Mouse (Mus musculus): ENCODE results near the gene Zmiz2. TPM values are rescaled to one million over a fixed set of nuclear protein-coding genes. Genes with fewer than 3 reads are reported as not detected.
"Not testable (repeated sequence)": the region's sequence is repeated elsewhere in the genome, so short reads cannot be mapped to it uniquely, and the experiment has no call there.

The Zmiz2 gene
- polyA plus RNA-seq, 1 experiment from 2014 or later, result 22.3 TPM

- Histone ChIP-seq H3K4me3 (ENCODE audit: low read depth, low read length) (peak within 1 kb of the TSS; percentile 82), H3K9me3 (ENCODE audit: control insufficient read depth, low read length) (no peaks in the 10 kb centered on the region), H3K27me3 (ENCODE audit: control insufficient read depth, insufficient read depth, low read length) (no peaks in the 10 kb centered on the region), H3K4me2 (ENCODE audit: low read depth, low read length, severe bottlenecking) (peak within 1 kb of the TSS; percentile 74), H3K36me3 (ENCODE audit: control insufficient read depth, insufficient read depth, low read length) (no peaks in the 10 kb centered on the region; the same call in 1 of the 2 replicates), H3K4me1 (replicated peaks; ENCODE audit: control insufficient read depth, insufficient read depth, low read length) (peaks cover 3% of the 10 kb centered on the region; the same call in 1 of the 2 replicates), H3K9ac (ENCODE audit: low read length) (peak within 1 kb of the TSS; percentile 85), H3K27ac (ENCODE audit: low read depth, low read length) (peak within 1 kb of the TSS; percentile 90)
- DNase-seq (ENCODE audit: low spot score) (peak; percentile 99), ATAC-seq (replicated peaks; ENCODE audit: low FRiP score) (peak; percentile 99)
- under 1% methylated on average over 78 of the region's 80 CpGs for WGBS
These were observed 55.4 kb downstream of the Zmiz2 start, which contains the start of gene H2afv for GRCm38 (mm10) chr11:6444077-6444853. Gene H2afv (minus strand): TSS chr11:6444443.

- Histone ChIP-seq H3K36me3 (ENCODE audit: control insufficient read depth, insufficient read depth, low read length) (no peaks in the 10 kb centered on the region; the same call in 1 of the 2 replicates), H3K9ac (ENCODE audit: low read length) (no peak overlapping the region; the same call in 1 of the 2 replicates), H3K4me2 (ENCODE audit: low read depth, low read length, severe bottlenecking) (no peak overlapping the region), H3K27ac (ENCODE audit: low read depth, low read length) (no peak overlapping the region), H3K4me3 (ENCODE audit: low read depth, low read length) (no peak overlapping the region), H3K27me3 (ENCODE audit: control insufficient read depth, insufficient read depth, low read length) (no peaks in the 10 kb centered on the region), H3K9me3 (ENCODE audit: control insufficient read depth, low read length) (no peaks in the 10 kb centered on the region), H3K4me1 (replicated peaks; ENCODE audit: control insufficient read depth, insufficient read depth, low read length) (peaks cover 3% of the 10 kb centered on the region; the same call in 1 of the 2 replicates)
- DNase-seq (ENCODE audit: low spot score), result no peak
- ATAC-seq (replicated peaks; ENCODE audit: low FRiP score), result no peak
- 86% methylated on average over 4 of the region's 4 CpGs for WGBS
These were observed 56.6 kb downstream of the Zmiz2 start for GRCm38 (mm10) chr11:6445441-6445840.

GRCm38 (mm10) chr11:6445951-6446350, 57.1 kb downstream of the Zmiz2 start:
- 91% methylated on average over 7 of the region's 7 CpGs for WGBS
- no peak overlapping the region for H3K9ac ChIP-seq (ENCODE audit: low read length)

GRCm38 (mm10) chr11:6447493-6447892, 58.6 kb downstream of the Zmiz2 start:
- WGBS, result 91% methylated on average over 4 of the region's 4 CpGs
- ATAC-seq (replicated peaks; ENCODE audit: low FRiP score), result no peak
- DNase-seq (ENCODE audit: low spot score), result no peak

More at GRCm38 (mm10) chr11:6445951-6446350, 57.1 kb downstream of the Zmiz2 start:
- Histone ChIP-seq H3K27me3 (ENCODE audit: control insufficient read depth, insufficient read depth, low read length) (no peaks in the 10 kb centered on the region), H3K9me3 (ENCODE audit: control insufficient read depth, low read length) (no peaks in the 10 kb centered on the region), H3K27ac (ENCODE audit: low read depth, low read length) (no peak overlapping the region), H3K4me1 (replicated peaks; ENCODE audit: control insufficient read depth, insufficient read depth, low read length) (peaks cover 3% of the 10 kb centered on the region; the same call in 1 of the 2 replicates), H3K36me3 (ENCODE audit: control insufficient read depth, insufficient read depth, low read length) (no peaks in the 10 kb centered on the region; the same call in 1 of the 2 replicates), H3K4me2 (ENCODE audit: low read depth, low read length, severe bottlenecking) (no peak overlapping the region), H3K4me3 (ENCODE audit: low read depth, low read length) (no peak overlapping the region)
- ATAC-seq (replicated peaks; ENCODE audit: low FRiP score) (no peak), DNase-seq (ENCODE audit: low spot score) (no peak)

GRCm38 (mm10) chr11:6448155-6448554, 59.3 kb downstream of the Zmiz2 start:
- not testable (repeated sequence) for H3K9ac ChIP-seq (ENCODE audit: low read length); DNase-seq (ENCODE audit: low spot score); H3K4me1 ChIP-seq (replicated peaks; ENCODE audit: control insufficient read depth, insufficient read depth, low read length); H3K27ac ChIP-seq (ENCODE audit: low read depth, low read length); ATAC-seq (replicated peaks; ENCODE audit: low FRiP score); H3K4me3 ChIP-seq (ENCODE audit: low read depth, low read length); H3K36me3 ChIP-seq (ENCODE audit: control insufficient read depth, insufficient read depth, low read length); H3K27me3 ChIP-seq (ENCODE audit: control insufficient read depth, insufficient read depth, low read length); H3K4me2 ChIP-seq (ENCODE audit: low read depth, low read length, severe bottlenecking); H3K9me3 ChIP-seq (ENCODE audit: control insufficient read depth, low read length)
- 95% methylated on average over 5 of the region's 5 CpGs for WGBS

More at GRCm38 (mm10) chr11:6447493-6447892, 58.6 kb downstream of the Zmiz2 start:
- Histone ChIP-seq H3K4me2 (ENCODE audit: low read depth, low read length, severe bottlenecking) (no peak overlapping the region), H3K9me3 (ENCODE audit: control insufficient read depth, low read length) (no peaks in the 10 kb centered on the region; the same call in 1 of the 2 replicates), H3K36me3 (ENCODE audit: control insufficient read depth, insufficient read depth, low read length) (no peaks in the 10 kb centered on the region), H3K4me1 (replicated peaks; ENCODE audit: control insufficient read depth, insufficient read depth, low read length) (peaks cover 3% of the 10 kb centered on the region; the same call in 1 of the 2 replicates), H3K27ac (ENCODE audit: low read depth, low read length) (no peak overlapping the region), H3K4me3 (ENCODE audit: low read depth, low read length) (no peak overlapping the region), H3K27me3 (ENCODE audit: control insufficient read depth, insufficient read depth, low read length) (no peaks in the 10 kb centered on the region), H3K9ac (ENCODE audit: low read length) (no peak overlapping the region)

Small RNA genes lying within 50 kb of the gene (microRNA-seq; reads per million reads assigned to microRNA genes)
- 4.2 reads per million for gene Mir7651 (ENCODE audit: insufficient number of aligned reads)

Other genes with a start within 250 kb of the Zmiz2 start
- 0.55 and 0.72 TPM in 2 replicates for gene A730071L15Rik, start 189.0 kb upstream of the Zmiz2 start, polyA plus RNA-seq (2014; fragmentation: Nextera tagmentation; extraction: Ambion mirVana)
- 47.9 and 55.1 TPM in 2 replicates for gene Nudcd3, start 188.7 kb upstream of the Zmiz2 start, polyA plus RNA-seq (2014; fragmentation: Nextera tagmentation; extraction: Ambion mirVana)
- gene Npc1l1, start 158.9 kb upstream of the Zmiz2 start, polyA plus RNA-seq (2014; fragmentation: Nextera tagmentation; extraction: Ambion mirVana), result not detected in 2 replicates
- 104 and 110 TPM in 2 replicates for gene Ddx56, start 121.3 kb upstream of the Zmiz2 start, polyA plus RNA-seq (2014; fragmentation: Nextera tagmentation; extraction: Ambion mirVana)
- 135 and 144 TPM in 2 replicates for gene Tmed4, start 114.2 kb upstream of the Zmiz2 start, polyA plus RNA-seq (2014; fragmentation: Nextera tagmentation; extraction: Ambion mirVana)
- gene Ogdh, start 97.4 kb upstream of the Zmiz2 start, polyA plus RNA-seq (2014; fragmentation: Nextera tagmentation; extraction: Ambion mirVana), result 105 and 109 TPM in 2 replicates
- gene Ppia, start 26.4 kb downstream of the Zmiz2 start, polyA plus RNA-seq (2014; fragmentation: Nextera tagmentation; extraction: Ambion mirVana), result 4,588 and 4,913 TPM in 2 replicates
- gene H2afv, start 55.4 kb downstream of the Zmiz2 start, polyA plus RNA-seq (2014; fragmentation: Nextera tagmentation; extraction: Ambion mirVana), result 962 and 982 TPM in 2 replicates
- gene Purb, start 86.8 kb downstream of the Zmiz2 start, polyA plus RNA-seq (2014; fragmentation: Nextera tagmentation; extraction: Ambion mirVana), result 14.0 and 15.0 TPM in 2 replicates
- 0.16 and 0.63 TPM in 2 replicates for gene Myo1g, start 131.9 kb downstream of the Zmiz2 start, polyA plus RNA-seq (2014; fragmentation: Nextera tagmentation; extraction: Ambion mirVana)
- gene Ccm2, start 157.8 kb downstream of the Zmiz2 start, polyA plus RNA-seq (2014; fragmentation: Nextera tagmentation; extraction: Ambion mirVana), result 90.8 and 97.2 TPM in 2 replicates
- 28.4 and 29.3 TPM in 2 replicates for gene Nacad, start 217.0 kb downstream of the Zmiz2 start, polyA plus RNA-seq (2014; fragmentation: Nextera tagmentation; extraction: Ambion mirVana)
- 53.0 TPM in 2 replicates for gene Tbrg4, start 237.0 kb downstream of the Zmiz2 start, polyA plus RNA-seq (2014; fragmentation: Nextera tagmentation; extraction: Ambion mirVana)
- not detected in 2 replicates for gene Wap, start 249.6 kb downstream of the Zmiz2 start, polyA plus RNA-seq (2014; fragmentation: Nextera tagmentation; extraction: Ambion mirVana)

All from forebrain, embryonic 11.5 days (tissue).